Mouse (Mus musculus): Measurements from ENCODE around the gene Zfp108. TPM values are rescaled to one million over a fixed set of nuclear protein-coding genes. Genes with fewer than 3 reads are reported as not detected.

Gene Zfp108
- polyA plus RNA-seq, 1 experiment from 2014 or later: 2.2 TPM

- WGBS: under 1% methylated on average over 45 of the region's 47 CpGs
Measured at GRCm38 (mm10) chr7:24298973-24299708, 44.5 kb downstream of the Zfp108 start.

GRCm38 (mm10) chr7:24299823-24300481, 45.4 kb downstream of the Zfp108 start:
- H3K36me3 ChIP-seq: peaks cover 49% of the 10 kb centered on the region
- ATAC-seq (ENCODE audit: insufficient number of reproducible peaks, low FRiP score): no peak
- under 1% methylated on average over 18 of the region's 18 CpGs for WGBS

More at GRCm38 (mm10) chr7:24298973-24299708, 44.5 kb downstream of the Zfp108 start:
- H3K9me3 ChIP-seq (replicated peaks): no peaks in the 10 kb centered on the region
- H3K27me3 ChIP-seq (replicated peaks): no peaks in the 10 kb centered on the region
- H3K27ac ChIP-seq (ENCODE audit: poor library complexity, severe bottlenecking): peak overlapping the region; percentile 73
- peaks cover 53% of the 10 kb centered on the region for H3K36me3 ChIP-seq
- peak overlapping the region; percentile 81 for H3K4me3 ChIP-seq
- H3K4me2 ChIP-seq: peak overlapping the region; percentile 99
- ATAC-seq (ENCODE audit: insufficient number of reproducible peaks, low FRiP score): peak; percentile 90
- H3K4me1 ChIP-seq (replicated peaks): peaks cover 11% of the 10 kb centered on the region
- peak overlapping the region; percentile 97 for H3K9ac ChIP-seq

GRCm38 (mm10) chr7:24300771-24301282, 46.2 kb downstream of the Zfp108 start, which contains the start of gene Zfp61:
TSS of gene Zfp61 (minus strand) at chr7:24301232.
- Histone ChIP-seq H3K9me3 (replicated peaks) (no peaks in the 10 kb centered on the region), H3K27ac (ENCODE audit: poor library complexity, severe bottlenecking) (no peak within 1 kb of the TSS; the same call in 1 of the 2 replicates), H3K27me3 (replicated peaks) (no peaks in the 10 kb centered on the region), H3K4me2 (peak within 1 kb of the TSS; percentile 99), H3K4me3 (peak within 1 kb of the TSS; percentile 81), H3K36me3 (peaks cover 42% of the 10 kb centered on the region), H3K9ac (peak within 1 kb of the TSS; percentile 51; the same call in 1 of the 2 replicates), H3K4me1 (replicated peaks) (peaks cover 11% of the 10 kb centered on the region)
- peak; percentile 66; the same call in 1 of the 2 replicates for ATAC-seq (ENCODE audit: insufficient number of reproducible peaks, low FRiP score)
- under 1% methylated on average over 13 of the region's 13 CpGs for WGBS

More at GRCm38 (mm10) chr7:24299823-24300481, 45.4 kb downstream of the Zfp108 start:
- Histone ChIP-seq H3K4me3 (peak overlapping the region; percentile 81), H3K4me1 (replicated peaks) (peaks cover 11% of the 10 kb centered on the region), H3K9ac (peak overlapping the region; percentile 72), H3K27me3 (replicated peaks) (no peaks in the 10 kb centered on the region), H3K4me2 (peak overlapping the region; percentile 99), H3K27ac (ENCODE audit: poor library complexity, severe bottlenecking) (peak overlapping the region; percentile 36; the same call in 1 of the 2 replicates), H3K9me3 (replicated peaks) (no peaks in the 10 kb centered on the region)

Other genes starting within 250 kb of the Zfp108 start
- 0.01 TPM in 1 of 2 replicates, not detected in the other for gene Vmn1r183, start 201.5 kb upstream of the Zfp108 start, polyA plus RNA-seq (2016; fragmentation: Nextera tagmentation; extraction: Ambion mirVana)
- 15.5 and 16.1 TPM in 2 replicates for gene Zfp180, start 172.9 kb upstream of the Zfp108 start, polyA plus RNA-seq (2016; fragmentation: Nextera tagmentation; extraction: Ambion mirVana)
- gene Zfp112, start 142.5 kb upstream of the Zfp108 start, polyA plus RNA-seq (2016; fragmentation: Nextera tagmentation; extraction: Ambion mirVana): 4.2 TPM in 2 replicates
- 7.4 and 8.3 TPM in 2 replicates for gene Zfp235, start 120.6 kb upstream of the Zfp108 start, polyA plus RNA-seq (2016; fragmentation: Nextera tagmentation; extraction: Ambion mirVana)
- 3.7 and 4.0 TPM in 2 replicates for gene Zfp114, start 79.7 kb upstream of the Zfp108 start, polyA plus RNA-seq (2016; fragmentation: Nextera tagmentation; extraction: Ambion mirVana)
- gene Zfp111, start 43.4 kb upstream of the Zfp108 start, polyA plus RNA-seq (2016; fragmentation: Nextera tagmentation; extraction: Ambion mirVana): 8.0 and 8.3 TPM in 2 replicates
- 3.1 and 4.6 TPM in 2 replicates for gene Zfp109, start 17.2 kb upstream of the Zfp108 start, polyA plus RNA-seq (2016; fragmentation: Nextera tagmentation; extraction: Ambion mirVana)
- gene Zfp93, start 15.6 kb downstream of the Zfp108 start, polyA plus RNA-seq (2016; fragmentation: Nextera tagmentation; extraction: Ambion mirVana): 5.4 and 6.0 TPM in 2 replicates
- 17.0 and 17.7 TPM in 2 replicates for gene Zfp61, start 46.4 kb downstream of the Zfp108 start, polyA plus RNA-seq (2016; fragmentation: Nextera tagmentation; extraction: Ambion mirVana)
- 5.5 and 5.6 TPM in 2 replicates for gene Zfp94, start 61.9 kb downstream of the Zfp108 start, polyA plus RNA-seq (2016; fragmentation: Nextera tagmentation; extraction: Ambion mirVana)
- gene Tescl, start 79.1 kb downstream of the Zfp108 start, polyA plus RNA-seq (2016; fragmentation: Nextera tagmentation; extraction: Ambion mirVana): 0.31 TPM in 1 of 2 replicates, not detected in the other
- not detected in 2 replicates for gene Lypd5, start 94.4 kb downstream of the Zfp108 start, polyA plus RNA-seq (2016; fragmentation: Nextera tagmentation; extraction: Ambion mirVana)
- gene Kcnn4, start 115.5 kb downstream of the Zfp108 start, polyA plus RNA-seq (2016; fragmentation: Nextera tagmentation; extraction: Ambion mirVana): 6.9 and 7.8 TPM in 2 replicates
- 21.4 and 21.6 TPM in 2 replicates for gene Smg9, start 144.8 kb downstream of the Zfp108 start, polyA plus RNA-seq (2016; fragmentation: Nextera tagmentation; extraction: Ambion mirVana)
- gene Irgc1, start 197.5 kb downstream of the Zfp108 start, polyA plus RNA-seq (2016; fragmentation: Nextera tagmentation; extraction: Ambion mirVana): not detected in 2 replicates
- 5.6 and 8.8 TPM in 2 replicates for gene Plaur, start 207.7 kb downstream of the Zfp108 start, polyA plus RNA-seq (2016; fragmentation: Nextera tagmentation; extraction: Ambion mirVana)
- 0.65 and 0.81 TPM in 2 replicates for gene Cadm4, start 227.2 kb downstream of the Zfp108 start, polyA plus RNA-seq (2016; fragmentation: Nextera tagmentation; extraction: Ambion mirVana)

Measured in heart, embryonic 12.5 days (tissue).